Mouse (Mus musculus) thymus, adult 2 months (tissue): ENCODE data around the gene Gm49366. TPM values are rescaled to one million over a fixed set of nuclear protein-coding genes. Genes with fewer than 3 reads are reported as not detected.

Experiments used
- DNase-seq: peaks from one replicate; pipeline ENCODE4 v3.0.0; 2021
- H3K27ac ChIP-seq: fragments of 200-500 bp; 2 replicates; pipeline ENCODE4 v1.5.1; 2012; ENCODE audit warnings: low read length, control low read depth; ENCODE audit not compliant: control insufficient read depth, insufficient read depth
- H3K27me3 ChIP-seq: fragments of 200-500 bp; 2 replicates; pipeline ENCODE4 v1.6.1; 2012; ENCODE audit warnings: mild to moderate bottlenecking, low read length, moderate library complexity, mixed read lengths; ENCODE audit not compliant: control insufficient read depth, insufficient read depth
- H3K36me3 ChIP-seq: fragments of 200-500 bp; 2 replicates; pipeline ENCODE4 v1.6.1; 2012; ENCODE audit warnings: mild to moderate bottlenecking, low read length, moderate library complexity; ENCODE audit not compliant: control insufficient read depth, insufficient read depth
- H3K4me1 ChIP-seq: fragments of 200-500 bp; replicated peaks from 2 replicates; pipeline ENCODE4 v1.6.1; 2012; ENCODE audit warnings: low read length; ENCODE audit not compliant: control insufficient read depth, insufficient read depth
- H3K4me3 ChIP-seq: fragments of 200-500 bp; 2 replicates; pipeline ENCODE4 v1.5.1; 2012; ENCODE audit warnings: mild to moderate bottlenecking, low read length, control low read depth, moderate library complexity; ENCODE audit not compliant: control insufficient read depth, insufficient read depth
- CTCF ChIP-seq: fragments of 200-500 bp; IDR thresholded peaks from 2 replicates; pipeline ENCODE4 v1.5.1; 2012; ENCODE audit warnings: mild to moderate bottlenecking, control low read depth, low read length, moderate library complexity, borderline replicate concordance; ENCODE audit not compliant: control insufficient read depth, poor library complexity, insufficient read depth; ENCODE audit errors: extremely low read depth
- POLR2A ChIP-seq: fragments of 200-500 bp; IDR thresholded peaks from 2 replicates; pipeline ENCODE4 v1.6.1; 2012; ENCODE audit warnings: mild to moderate bottlenecking, low read length, control low read depth, moderate library complexity; ENCODE audit not compliant: control insufficient read depth, poor library complexity, insufficient read depth; ENCODE audit errors: extremely low read depth
- WGBS: fragments of 180-500 bp; shearing (Covaris S2); methylation state at CpG from one replicate; pipeline ENCODE4 v1.1.7; 2018; 5-methylcytosine and 5-hydroxymethylcytosine counted together
- polyA plus RNA-seq: library from polyadenylated mRNA; depleted of rRNA; stranded (reverse); fragments of >200 nt; gene quantifications from 2 replicates; pipeline ENCODE4 v1.2.3, GENCODE M21; 2012

The Gm49366 gene
- polyA plus RNA-seq, 1 experiment, result not detected

- Histone ChIP-seq H3K4me1 (no peaks in the 10 kb centered on the region; the same call in 1 of the 2 replicates), H3K27me3 (peaks cover 3% of the 10 kb centered on the region; the same call in 1 of the 2 replicates), H3K36me3 (no peaks in the 10 kb centered on the region), H3K27ac (no peak overlapping the region), H3K4me3 (no peak overlapping the region)
- no peak for DNase-seq
- TF ChIP-seq POLR2A (no peak), CTCF (no peak)
- 94% methylated on average over 7 of the region's 7 CpGs for WGBS
Measured at GRCm38 (mm10) chr12:84052609-84053008, 13.9 kb downstream of the Gm49366 start.

- no peak overlapping the region for H3K27ac ChIP-seq
- H3K4me3 ChIP-seq, result no peak overlapping the region
- DNase-seq, result no peak
- WGBS, result 20% methylated on average over 16 of the region's 16 CpGs
- H3K27me3 ChIP-seq, result peaks cover 3% of the 10 kb centered on the region; the same call in 1 of the 2 replicates
- TF ChIP-seq CTCF (no peak), POLR2A (no peak)
- H3K4me1 ChIP-seq, result no peaks in the 10 kb centered on the region; the same call in 1 of the 2 replicates
- H3K36me3 ChIP-seq, result no peaks in the 10 kb centered on the region
Measured at GRCm38 (mm10) chr12:84053173-84053572, 14.4 kb downstream of the Gm49366 start.

GRCm38 (mm10) chr12:84053679-84054391, 15.1 kb downstream of the Gm49366 start:
- DNase-seq, result no peak
- no peak for TF ChIP-seq POLR2A
- TF ChIP-seq CTCF, result no peak
- Histone ChIP-seq H3K27ac (no peak overlapping the region), H3K36me3 (no peaks in the 10 kb centered on the region), H3K4me3 (no peak overlapping the region), H3K27me3 (peaks cover 3% of the 10 kb centered on the region; the same call in 1 of the 2 replicates), H3K4me1 (no peaks in the 10 kb centered on the region; the same call in 1 of the 2 replicates)
- WGBS, result 4% methylated on average over 43 of the region's 46 CpGs

- Histone ChIP-seq H3K27me3 (no peaks in the 10 kb centered on the region), H3K36me3 (no peaks in the 10 kb centered on the region), H3K4me1 (no peaks in the 10 kb centered on the region), H3K27ac (no peak overlapping the region), H3K4me3 (no peak overlapping the region)
- DNase-seq, result no peak
- TF ChIP-seq POLR2A (no peak), CTCF (no peak)
- WGBS, result 6% methylated on average over 2 of the region's 2 CpGs
Measured at GRCm38 (mm10) chr12:84060946-84061345, 22.2 kb downstream of the Gm49366 start.

- Histone ChIP-seq H3K4me3 (no peak overlapping the region), H3K36me3 (no peaks in the 10 kb centered on the region), H3K27ac (no peak overlapping the region), H3K27me3 (no peaks in the 10 kb centered on the region), H3K4me1 (peaks cover 9% of the 10 kb centered on the region)
- TF ChIP-seq CTCF, result no peak
- no peak for TF ChIP-seq POLR2A
- no peak for DNase-seq
- 97% methylated on average over 20 of the region's 20 CpGs for WGBS
Measured at GRCm38 (mm10) chr12:84062336-84062735, 23.6 kb downstream of the Gm49366 start.

- peaks cover 10% of the 10 kb centered on the region for H3K4me1 ChIP-seq
- DNase-seq, result peak; percentile 18
- 87% methylated on average over 5 of the region's 5 CpGs for WGBS
- H3K27ac ChIP-seq, result no peak overlapping the region
- H3K27me3 ChIP-seq, result no peaks in the 10 kb centered on the region
- no peak for TF ChIP-seq CTCF
- TF ChIP-seq POLR2A, result no peak
- H3K4me3 ChIP-seq, result no peak overlapping the region
- no peaks in the 10 kb centered on the region for H3K36me3 ChIP-seq
Measured at GRCm38 (mm10) chr12:84063228-84063627, 24.5 kb downstream of the Gm49366 start.

GRCm38 (mm10) chr12:84063833-84064232, 25.1 kb downstream of the Gm49366 start:
- Histone ChIP-seq H3K27ac (no peak overlapping the region), H3K4me1 (peaks cover 10% of the 10 kb centered on the region), H3K27me3 (no peaks in the 10 kb centered on the region), H3K36me3 (no peaks in the 10 kb centered on the region), H3K4me3 (no peak overlapping the region)
- WGBS, result 85% methylated on average over 2 of the region's 2 CpGs
- DNase-seq, result no peak
- TF ChIP-seq POLR2A (no peak), CTCF (no peak)
